20 mouse cellular contexts compared by ENCODE assay signal in genomic region chr10:89470596-89471353, GRCm38 (mm10). TPM values are rescaled to one million over a fixed set of nuclear protein-coding genes. Genes with fewer than 3 reads are reported as not detected.
DNase-seq lines count a peak whose midpoint lies in the region; ATAC-seq and TF ChIP-seq lines count a peak whose summit lies in the region.
"Had no signal": no experiment of that assay in that cellular context is flagged by ENCODE, and none has a peak within 500 bp of the region (broad histone marks: within the 10 kb centered on the region; RNA-seq: fewer than 3 reads in every experiment).

No protein-coding gene starts in this region.

- H3K9me3 ChIP-seq in forebrain, embryonic 10.5 days, result peaks cover 8% of the 10 kb centered on the region; the same call in 1 of the 2 replicates
- H3K9me3 ChIP-seq in forebrain, embryonic 14.5 days (replicated peaks; ENCODE audit: control insufficient read depth, low read length), result no peaks in the 10 kb centered on the region; the same call in 1 of the 2 replicates
- 0 out of 2 replicates have a peak, but pooled peaks cover 10% of the 10 kb centered on the region for H3K9me3 ChIP-seq in kidney, embryonic 16.5 days (ENCODE audit: low read length)
- peaks cover 6% of the 10 kb centered on the region; the same call in 1 of the 2 replicates for H3K9me3 ChIP-seq in ES-Bruce4 (replicated peaks; ENCODE audit: control insufficient read depth, insufficient read depth, low read length, poor library complexity, severe bottlenecking)
- H3K9me3 ChIP-seq: limb, embryonic 15.5 days had no signal

- TF ChIP-seq EP300 in ES-Bruce4 (IDR thresholded peaks at IDR 0.05; ENCODE audit: insufficient read depth, low read depth, low read length), result no peak

- H3K4me3 ChIP-seq in forebrain, embryonic 10.5 days, result no peak overlapping the region
- no peak overlapping the region for H3K4me3 ChIP-seq in forebrain, embryonic 14.5 days (ENCODE audit: low read depth, low read length)
- H3K4me3 ChIP-seq in kidney, embryonic 16.5 days (ENCODE audit: low read length), result no peak overlapping the region
- no peak overlapping the region for H3K4me3 ChIP-seq in ES-Bruce4 (ENCODE audit: low read depth, low read length)
- H3K4me3 ChIP-seq: limb, embryonic 15.5 days; midbrain, embryonic 15.5 days had no signal

- DNase-seq in forebrain, embryonic 10.5 days (ENCODE audit: extremely low spot score, low spot score), result no peak
- DNase-seq in forebrain, embryonic 14.5 days (ENCODE audit: low spot score), result no peak
- peak; percentile 24 for DNase-seq in kidney, postnatal 14 days
- DNase-seq in ZHBTc4 (ENCODE audit: low read depth, low spot score), result peak; percentile 83
- DNase-seq in layer of hippocampus, postnatal 25 days (ENCODE audit: extremely low spot score in 1 of 2, low spot score in 1 of 2), result no peak
- DNase-seq in thymus, postnatal 4 days, result no peak
- DNase-seq: adrenal gland, postnatal 10 days; cerebellum, adult 18-20 months; gastrocnemius, postnatal 25 days; heart, postnatal 10 days; lung, embryonic 14.5 days; lung, postnatal 4 days; spleen, adult 18-20 months; thymus, adult 2 months had no signal

- H3K27ac ChIP-seq in forebrain, embryonic 10.5 days, result peak overlapping the region; percentile 58; the same call in 1 of the 2 replicates
- H3K27ac ChIP-seq in forebrain, embryonic 14.5 days (ENCODE audit: low read depth, low read length), result no peak overlapping the region
- no peak overlapping the region for H3K27ac ChIP-seq in kidney, embryonic 16.5 days (ENCODE audit: low read length)
- peak overlapping the region; percentile 71 for H3K27ac ChIP-seq in ES-Bruce4 (ENCODE audit: insufficient read depth, low read length)
- H3K27ac ChIP-seq: hindbrain, embryonic 14.5 days; limb, embryonic 15.5 days; midbrain, embryonic 15.5 days had no signal

- TF ChIP-seq CTCF in ES-Bruce4 (IDR thresholded peaks at IDR 0.05; ENCODE audit: low read depth, low read length), result no peak

- peaks cover 15% of the 10 kb centered on the region for H3K4me1 ChIP-seq in forebrain, embryonic 10.5 days
- no peaks in the 10 kb centered on the region for H3K4me1 ChIP-seq in forebrain, embryonic 14.5 days (ENCODE audit: control insufficient read depth, insufficient read depth, low read length)
- no peaks in the 10 kb centered on the region for H3K4me1 ChIP-seq in kidney, embryonic 16.5 days (ENCODE audit: insufficient read depth, low read length)
- no peaks in the 10 kb centered on the region for H3K4me1 ChIP-seq in ES-Bruce4 (ENCODE audit: control insufficient read depth, insufficient read depth, low read length)
- H3K4me1 ChIP-seq: limb, embryonic 15.5 days; midbrain, embryonic 15.5 days had no signal

- no peaks in the 10 kb centered on the region for H3K27me3 ChIP-seq in forebrain, embryonic 10.5 days (ENCODE audit: poor library complexity, severe bottlenecking)
- H3K27me3 ChIP-seq in forebrain, embryonic 14.5 days (replicated peaks; ENCODE audit: control insufficient read depth, insufficient read depth, low read length), result no peaks in the 10 kb centered on the region
- H3K27me3 ChIP-seq in kidney, embryonic 16.5 days (ENCODE audit: insufficient read depth, low read length), result no peaks in the 10 kb centered on the region
- no peaks in the 10 kb centered on the region for H3K27me3 ChIP-seq in ES-Bruce4 (ENCODE audit: control insufficient read depth, insufficient read depth, low read length, poor library complexity, severe bottlenecking)
- H3K27me3 ChIP-seq: limb, embryonic 15.5 days; midbrain, embryonic 15.5 days had no signal

- ATAC-seq in forebrain, embryonic 14.5 days, result no peak
- ATAC-seq in kidney, embryonic 16.5 days (ENCODE audit: low FRiP score, low TSS enrichment), result no peak
- ATAC-seq: midbrain, embryonic 15.5 days had no signal

- WGBS in forebrain, embryonic 10.5 days, result 53% methylated on average over 7 of the region's 7 CpGs
- WGBS in forebrain, embryonic 14.5 days, result 35% methylated on average over 7 of the region's 7 CpGs
- WGBS in kidney, embryonic 16.5 days, result 81% methylated on average over 7 of the region's 7 CpGs

- H3K36me3 ChIP-seq in forebrain, embryonic 10.5 days (replicated peaks), result no peaks in the 10 kb centered on the region
- H3K36me3 ChIP-seq in forebrain, embryonic 14.5 days (ENCODE audit: control insufficient read depth, insufficient read depth, low read length), result no peaks in the 10 kb centered on the region
- no peaks in the 10 kb centered on the region for H3K36me3 ChIP-seq in kidney, embryonic 16.5 days (ENCODE audit: insufficient read depth, low read length)
- no peaks in the 10 kb centered on the region for H3K36me3 ChIP-seq in ES-Bruce4 (ENCODE audit: control insufficient read depth, insufficient read depth, low read length, poor library complexity, severe bottlenecking)
- H3K36me3 ChIP-seq: G1E; limb, embryonic 15.5 days; midbrain, embryonic 15.5 days had no signal

- no peak for TF ChIP-seq POLR2A in ES-Bruce4 (IDR thresholded peaks at IDR 0.05; ENCODE audit: insufficient read depth, low read length)

- H3K9ac ChIP-seq in forebrain, embryonic 14.5 days (ENCODE audit: low read length), result no peak overlapping the region
- no peak overlapping the region for H3K9ac ChIP-seq in kidney, embryonic 16.5 days (replicated peaks; ENCODE audit: low read length)
- no peak overlapping the region for H3K9ac ChIP-seq in ES-Bruce4 (ENCODE audit: low read depth, poor library complexity, severe bottlenecking)
- H3K9ac ChIP-seq: hindbrain, embryonic 14.5 days; limb, embryonic 15.5 days; lung, embryonic 14.5 days; midbrain, embryonic 15.5 days had no signal

- H3K4me2 ChIP-seq in forebrain, embryonic 14.5 days (ENCODE audit: low read length), result no peak overlapping the region
- H3K4me2 ChIP-seq in kidney, embryonic 16.5 days (replicated peaks; ENCODE audit: low read depth, low read length), result no peak overlapping the region
- H3K4me2 ChIP-seq: hindbrain, embryonic 14.5 days; limb, embryonic 15.5 days; lung, embryonic 14.5 days; midbrain, embryonic 15.5 days had no signal

RNA-seq across cellular contexts. Expression of gene Gas2l3, which starts 27.0 kb away (rescaled TPM):
- polyA plus RNA-seq in forebrain, embryonic 10.5 days (2016; fragmentation: Nextera tagmentation; extraction: Ambion mirVana), result 14.7 and 15.4 TPM in 2 replicates
- 7.7 and 12.3 TPM in 2 replicates for polyA plus RNA-seq in forebrain, embryonic 14.5 days (2014; fragmentation: Nextera tagmentation; extraction: Ambion mirVana)
- polyA plus RNA-seq in kidney, embryonic 16.5 days (2015; fragmentation: Nextera tagmentation; extraction: Ambion mirVana), result 16.7 and 18.5 TPM in 2 replicates
- polyA plus RNA-seq in ES-Bruce4 (2011; ENCODE audit: insufficient read depth, insufficient read length, low read depth, missing spikeins), result 62.7 and 65.0 TPM in 2 replicates
- 1 to 10 TPM; 2.1 to 2.3 TPM for total RNA-seq in layer of hippocampus, postnatal 25 days (2021)
- polyA plus RNA-seq: G1E had no signal

Comparison
In these comparisons a context has a peak if more than half of its experiments do, and no peak if none do; other contexts are left out.
1. H3K27ac ChIP-seq: peak in forebrain, embryonic 10.5 days (single experiment) and ES-Bruce4 (single experiment); none in forebrain, embryonic 14.5 days (single experiment) and kidney, embryonic 16.5 days (single experiment).
2. DNase-seq: peak in kidney, postnatal 14 days (single experiment) and ZHBTc4 (single experiment); none in forebrain, embryonic 10.5 days (single experiment), forebrain, embryonic 14.5 days (single experiment), layer of hippocampus, postnatal 25 days (0 of 2) and thymus, postnatal 4 days (single experiment).